Mouse (Mus musculus) liver, embryonic 18 days (tissue): ENCODE results near the gene Ten1. TPM values are rescaled to one million over a fixed set of nuclear protein-coding genes. Genes with fewer than 3 reads are reported as not detected.

Experiments used
- polyA plus RNA-seq: library from polyadenylated mRNA; depleted of rRNA; stranded (reverse); fragments of >200 nt; gene quantifications from 2 replicates; pipeline ENCODE4 v1.2.3, GENCODE M21; 2012; rRNA removed

Ten1 gene
- 24.2 and 29.9 TPM in 2 replicates for polyA plus RNA-seq

DNA sequence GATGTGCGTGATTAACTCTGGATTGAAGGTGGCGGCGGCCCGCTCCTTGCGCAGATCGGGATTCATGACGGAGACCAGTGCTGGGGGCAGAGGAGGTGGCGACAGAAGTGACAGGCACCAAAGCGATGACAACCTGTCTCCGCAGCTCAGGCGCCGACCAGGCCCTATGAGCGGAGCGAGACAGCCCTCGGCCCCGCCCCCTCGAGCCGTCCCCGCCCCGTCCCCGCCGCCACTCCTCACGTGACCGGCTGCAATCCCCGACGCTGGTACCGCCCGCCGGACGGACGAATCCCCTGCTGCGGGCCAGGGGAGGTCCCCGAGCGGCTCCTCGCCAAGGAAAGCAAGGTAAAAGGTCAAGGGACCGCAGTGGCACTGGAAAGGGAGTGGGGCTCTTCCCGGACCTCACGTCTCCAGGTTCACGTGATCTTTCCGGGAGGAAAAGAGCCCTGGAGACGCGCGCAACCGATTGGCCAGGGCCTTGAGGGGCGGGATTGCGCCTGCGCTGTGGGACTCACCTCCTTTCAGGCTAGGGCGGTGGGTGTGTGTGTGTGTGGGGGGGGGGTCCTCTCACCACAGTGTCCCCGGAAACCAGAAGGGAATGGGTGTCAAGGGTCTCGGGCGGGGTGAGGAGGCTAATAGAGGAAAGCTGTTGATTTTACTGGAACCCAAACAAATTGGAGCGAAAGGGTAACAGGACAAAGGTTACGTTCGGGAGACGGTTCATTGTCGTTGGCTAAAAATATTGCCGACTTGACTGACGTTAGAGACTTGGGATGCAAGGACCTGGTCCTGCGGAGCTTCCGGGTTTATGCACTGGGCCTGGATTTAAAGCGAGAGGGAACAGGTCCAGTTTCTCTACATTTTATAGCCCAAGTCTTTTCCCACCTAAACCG lies at the start of gene Ten1, which contains the start of gene Acox1:
Gene Ten1, plus strand, starts transcription at position 217 of the 893 bp plus-strand sequence.
Gene Acox1, minus strand, starts transcription at position 407 of the 893 bp plus-strand sequence.

GRCm38 (mm10) chr11:116167884-116168439 lies 30.7 kb upstream of the Ten1 start, which contains the start of gene Fbf1:
Gene Fbf1 (minus strand): TSS chr11:116168166.

DNA sequence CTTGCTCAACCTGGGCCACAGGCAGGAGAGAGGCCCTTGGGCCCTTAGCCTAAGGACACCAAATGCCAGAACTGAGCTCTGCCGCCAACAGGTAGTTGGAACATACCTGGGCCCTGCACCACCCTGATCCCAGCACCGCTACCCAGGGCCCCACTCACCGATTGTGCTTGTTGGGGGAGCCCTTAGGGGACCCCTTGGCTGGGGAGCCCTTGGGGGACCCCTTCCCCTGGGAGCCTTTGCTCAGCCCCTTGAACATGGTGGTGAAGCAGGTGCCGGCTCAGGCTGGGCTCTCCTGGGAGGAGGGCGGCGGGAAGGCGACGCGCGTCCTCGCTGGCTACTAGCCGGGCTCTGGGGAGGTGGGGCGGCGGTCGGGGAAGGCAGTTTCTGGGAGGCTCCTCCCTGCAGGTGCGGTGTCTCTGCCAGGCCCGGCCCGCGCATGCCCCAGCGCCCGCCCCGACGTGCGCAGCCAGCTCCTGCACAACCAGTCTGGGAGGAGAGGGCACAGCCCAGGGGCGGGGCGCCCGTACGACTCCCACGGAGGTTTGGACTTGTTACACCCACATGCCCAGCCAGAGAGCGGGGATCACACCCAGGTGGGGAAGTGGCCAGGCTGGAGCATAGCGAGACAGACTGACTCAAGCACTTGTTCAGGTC lies 39.2 kb downstream of the Ten1 start, which contains the start of gene Evpl:
Gene Evpl, minus strand, starts transcription at position 336 of the 654 bp plus-strand sequence.

Other genes with a start within 250 kb of the Ten1 start
- gene Itgb4, start 224.1 kb upstream of the Ten1 start, polyA plus RNA-seq: 0.21 and 0.23 TPM in 2 replicates
- gene Galk1, start 186.1 kb upstream of the Ten1 start, polyA plus RNA-seq: 104 TPM in 2 replicates
- gene H3f3b, start 170.9 kb upstream of the Ten1 start, polyA plus RNA-seq: 210 and 217 TPM in 2 replicates
- 9.9 and 13.0 TPM in 2 replicates for gene Unk, start 168.5 kb upstream of the Ten1 start, polyA plus RNA-seq
- 9.5 and 10.8 TPM in 2 replicates for gene Unc13d, start 120.9 kb upstream of the Ten1 start, polyA plus RNA-seq
- gene Wbp2, start 111.9 kb upstream of the Ten1 start, polyA plus RNA-seq: 48.7 and 52.4 TPM in 2 replicates
- gene Trim47, start 71.6 kb upstream of the Ten1 start, polyA plus RNA-seq: 8.2 and 8.4 TPM in 2 replicates
- 2.0 and 2.3 TPM in 2 replicates for gene Trim65, start 67.7 kb upstream of the Ten1 start, polyA plus RNA-seq
- 18.9 and 19.5 TPM in 2 replicates for gene Mrpl38, start 60.0 kb upstream of the Ten1 start, polyA plus RNA-seq
- 6.7 and 6.8 TPM in 2 replicates for gene Fbf1, start 30.7 kb upstream of the Ten1 start, polyA plus RNA-seq
- gene Acox1, start 190 bp downstream of the Ten1 start, polyA plus RNA-seq: 262 and 366 TPM in 2 replicates
- 0.10 and 0.11 TPM in 2 replicates for gene Evpl, start 39.2 kb downstream of the Ten1 start, polyA plus RNA-seq
- 34.8 and 39.9 TPM in 2 replicates for gene Srp68, start 75.4 kb downstream of the Ten1 start, polyA plus RNA-seq
- gene Galr2, start 82.1 kb downstream of the Ten1 start, polyA plus RNA-seq: 0.01 TPM in 1 of 2 replicates, not detected in the other
- gene Exoc7, start 108.4 kb downstream of the Ten1 start, polyA plus RNA-seq: 10.2 and 12.0 TPM in 2 replicates
- 0.22 TPM in 2 replicates for gene Foxj1, start 136.5 kb downstream of the Ten1 start, polyA plus RNA-seq
- 1.1 and 1.5 TPM in 2 replicates for gene Rnf157, start 214.2 kb downstream of the Ten1 start, polyA plus RNA-seq
- gene Ubald2, start 235.2 kb downstream of the Ten1 start, polyA plus RNA-seq: 55.8 and 59.4 TPM in 2 replicates